9 mouse cellular contexts compared by ENCODE assay signal in genomic region chr2:5241469-5241897, GRCm38 (mm10).
DNase-seq lines count a peak whose midpoint lies in the region; ATAC-seq lines count a peak whose summit lies in the region.
"Had no signal": no experiment of that assay in that cellular context is flagged by ENCODE, and none has a peak within 500 bp of the region (broad histone marks: within the 10 kb centered on the region; RNA-seq: fewer than 3 reads in every experiment).

No protein-coding gene starts in this region.

- no peak overlapping the region for H3K27ac ChIP-seq in kidney, embryonic 14.5 days (ENCODE audit: low read depth, low read length)
- H3K27ac ChIP-seq in neural tube, embryonic 14.5 days (ENCODE audit: low read depth, low read length), result no peak overlapping the region
- H3K27ac ChIP-seq: midbrain, embryonic 12.5 days had no signal

- H3K9ac ChIP-seq in kidney, embryonic 14.5 days (ENCODE audit: low read depth, low read length), result no peak overlapping the region
- no peak overlapping the region for H3K9ac ChIP-seq in neural tube, embryonic 14.5 days (replicated peaks; ENCODE audit: low read depth, low read length)
- H3K9ac ChIP-seq: midbrain, embryonic 12.5 days had no signal

- H3K27me3 ChIP-seq in kidney, embryonic 14.5 days (ENCODE audit: control insufficient read depth, insufficient read depth, low read length), result no peaks in the 10 kb centered on the region
- no peaks in the 10 kb centered on the region for H3K27me3 ChIP-seq in neural tube, embryonic 14.5 days (ENCODE audit: control insufficient read depth, insufficient read depth, low read length)
- H3K27me3 ChIP-seq: midbrain, embryonic 12.5 days had no signal

- no peaks in the 10 kb centered on the region for H3K36me3 ChIP-seq in kidney, embryonic 14.5 days (ENCODE audit: control insufficient read depth, insufficient read depth, low read length)
- H3K36me3 ChIP-seq in neural tube, embryonic 14.5 days (ENCODE audit: control insufficient read depth, insufficient read depth, low read length), result no peaks in the 10 kb centered on the region
- H3K36me3 ChIP-seq: midbrain, embryonic 12.5 days had no signal

- peak; percentile 11 for DNase-seq in kidney, adult 18-20 months
- peak; percentile 49 to 54 for DNase-seq in cerebellum, adult 18-20 months
- peak; percentile 42 for DNase-seq in gastrocnemius, adult 18-20 months (ENCODE audit: low spot score)
- peak; percentile 74 for DNase-seq in layer of hippocampus, adult 11-12 months (ENCODE audit: low spot score)
- no peak for DNase-seq in natural killer cell, adult 2 months (ENCODE audit: low spot score in 2 of 2)

- H3K9me3 ChIP-seq in kidney, embryonic 14.5 days (ENCODE audit: control insufficient read depth, low read length), result no peaks in the 10 kb centered on the region
- no peaks in the 10 kb centered on the region for H3K9me3 ChIP-seq in neural tube, embryonic 14.5 days (ENCODE audit: control insufficient read depth, low read length)
- H3K9me3 ChIP-seq: midbrain, embryonic 12.5 days had no signal

- no peak overlapping the region for H3K4me2 ChIP-seq in kidney, embryonic 14.5 days (replicated peaks; ENCODE audit: low read depth, low read length)
- H3K4me2 ChIP-seq in neural tube, embryonic 14.5 days (ENCODE audit: low read depth, low read length), result no peak overlapping the region
- H3K4me2 ChIP-seq: midbrain, embryonic 12.5 days had no signal

- H3K4me1 ChIP-seq in kidney, embryonic 14.5 days (ENCODE audit: control insufficient read depth, insufficient read depth, low read length), result 0 out of 2 replicates have a peak, but pooled peaks cover 4% of the 10 kb centered on the region
- 0 out of 2 replicates have a peak, but pooled peaks cover 4% of the 10 kb centered on the region for H3K4me1 ChIP-seq in neural tube, embryonic 14.5 days (ENCODE audit: control insufficient read depth, insufficient read depth, low read length)
- H3K4me1 ChIP-seq: midbrain, embryonic 12.5 days had no signal

- no peak overlapping the region for H3K4me3 ChIP-seq in kidney, embryonic 14.5 days (ENCODE audit: low read length)
- no peak overlapping the region for H3K4me3 ChIP-seq in neural tube, embryonic 14.5 days (ENCODE audit: low read depth, low read length)
- H3K4me3 ChIP-seq: midbrain, embryonic 12.5 days had no signal

- 61% methylated on average over 6 of the region's 6 CpGs for WGBS in kidney, embryonic 14.5 days
- 37% methylated on average over 6 of the region's 6 CpGs for WGBS in neural tube, embryonic 14.5 days

- ATAC-seq in kidney, embryonic 14.5 days (ENCODE audit: low FRiP score, low TSS enrichment), result no peak
- peak; percentile 77 for ATAC-seq in neural tube, embryonic 14.5 days (ENCODE audit: low read depth)
- no peak for ATAC-seq in monocyte, adult 5-6 weeks (replicated peaks; ENCODE audit: insufficient number of reproducible peaks, low FRiP score, low TSS enrichment, poor library complexity, severe bottlenecking)

Comparison
In these comparisons a context has a peak if more than half of its experiments do, and no peak if none do; other contexts are left out.
1. DNase-seq: peak in kidney, adult 18-20 months (single experiment), cerebellum, adult 18-20 months (2 of 2), gastrocnemius, adult 18-20 months (single experiment) and layer of hippocampus, adult 11-12 months (single experiment); none in natural killer cell, adult 2 months (0 of 2).